Mouse (Mus musculus) midbrain, postnatal 0 days (tissue): ENCODE measurements at regions not wholly inside any gene's neighbourhood (a gene's known extent, or its start where the extent isn't known, plus 50 kb on each side); places are given as distances from the start of the nearest gene placed in this dataset.

Source experiments
- ATAC-seq: fragments of 200-750 bp; cut with Nextera tagmentation; 2 replicates; pipeline ENCODE4 v1.8.0; 2017; ENCODE audit warnings: moderate number of reproducible peaks, mild to moderate bottlenecking, moderate TSS enrichment, moderate library complexity; ENCODE audit not compliant: low FRiP score
- DNase-seq: peaks from one replicate; pipeline ENCODE4 v3.0.0-alpha.2; 2015; ENCODE audit warnings: low spot score
- H3K27ac ChIP-seq: fragments of 300-500 bp; sonication (generic); 2 replicates; pipeline ENCODE4 v1.5.1; 2014; ENCODE audit warnings: low read depth, mild to moderate bottlenecking, low read length, mixed read lengths
- H3K27me3 ChIP-seq: fragments of 300-500 bp; sonication (generic); 2 replicates; pipeline ENCODE4 v1.6.1; 2014; ENCODE audit warnings: low read length, control low read depth, mixed read lengths; ENCODE audit not compliant: insufficient read depth
- H3K36me3 ChIP-seq: fragments of 300-500 bp; sonication (generic); 2 replicates; pipeline ENCODE4 v1.6.1; 2014; ENCODE audit warnings: low read length, control low read depth, mixed read lengths; ENCODE audit not compliant: insufficient read depth
- H3K4me1 ChIP-seq: fragments of 300-500 bp; sonication (generic); 2 replicates; pipeline ENCODE4 v1.6.1; 2014; ENCODE audit warnings: mild to moderate bottlenecking, control low read depth, antibody characterized with exemption, low read length, mixed read lengths; ENCODE audit not compliant: insufficient read depth
- H3K4me2 ChIP-seq: fragments of 300-500 bp; sonication (generic); 2 replicates; pipeline ENCODE4 v1.6.1; 2014; ENCODE audit warnings: low read depth, mild to moderate bottlenecking, low read length, mixed read lengths; ENCODE audit not compliant: poor library complexity, severe bottlenecking
- H3K4me3 ChIP-seq: fragments of 300-500 bp; sonication (generic); 2 replicates; pipeline ENCODE4 v1.5.1; 2014; ENCODE audit warnings: low read depth, mild to moderate bottlenecking, low read length, moderate library complexity
- H3K9ac ChIP-seq: fragments of 300-500 bp; sonication (generic); replicated peaks from 2 replicates; pipeline ENCODE4 v1.6.1; 2014; ENCODE audit warnings: mild to moderate bottlenecking, low read length, moderate library complexity, mixed read lengths; ENCODE audit not compliant: poor library complexity, severe bottlenecking
- H3K9me3 ChIP-seq: fragments of 300-500 bp; sonication (generic); 2 replicates; pipeline ENCODE4 v1.6.1; 2016; ENCODE audit warnings: low read length, control low read depth
- CTCF ChIP-seq: IDR thresholded peaks from 2 replicates; pipeline ENCODE4 v1.5.1; 2016; ENCODE audit warnings: antibody characterized with exemption, mild to moderate bottlenecking
- WGBS: fragments of 180-500 bp; shearing (Covaris S2); extraction: QIAGEN DNeasy Blood & Tissue Kit; methylation state at CpG from one replicate; pipeline ENCODE4 v1.1.7; 2014; 5-methylcytosine and 5-hydroxymethylcytosine counted together

- ATAC-seq (no peak), DNase-seq (peak; percentile 73)
- H3K4me2 ChIP-seq = no peak overlapping the region
- no peaks in the 10 kb centered on the region for H3K4me1 ChIP-seq
- H3K9me3 ChIP-seq = no peaks in the 10 kb centered on the region
- H3K9ac ChIP-seq = no peak overlapping the region
- H3K27ac ChIP-seq = no peak overlapping the region
- no peaks in the 10 kb centered on the region for H3K36me3 ChIP-seq
- WGBS = 73% methylated on average over 9 of the region's 9 CpGs
- H3K27me3 ChIP-seq = no peaks in the 10 kb centered on the region
- H3K4me3 ChIP-seq = no peak overlapping the region
- TF ChIP-seq CTCF = peak; percentile 68
These were observed 159.6 kb downstream of the Adgrd1 start for GRCm38 (mm10) chr5:129256136-129256535.

GRCm38 (mm10) chr5:129257206-129257605 lies 160.7 kb downstream of the Adgrd1 start:
- no peak for TF ChIP-seq CTCF
- H3K36me3 ChIP-seq = no peaks in the 10 kb centered on the region
- no peaks in the 10 kb centered on the region for H3K27me3 ChIP-seq
- DNase-seq (no peak), ATAC-seq (no peak)
- H3K9me3 ChIP-seq = no peaks in the 10 kb centered on the region
- no peak overlapping the region for H3K4me2 ChIP-seq
- H3K4me3 ChIP-seq = no peak overlapping the region
- WGBS = 65% methylated on average over 5 of the region's 5 CpGs
- H3K4me1 ChIP-seq = no peaks in the 10 kb centered on the region
- no peak overlapping the region for H3K9ac ChIP-seq
- H3K27ac ChIP-seq = no peak overlapping the region

GRCm38 (mm10) chr5:129260689-129261088 lies 164.1 kb downstream of the Adgrd1 start:
- Histone ChIP-seq H3K4me2 (no peak overlapping the region), H3K4me1 (0 out of 2 replicates have a peak, but pooled peaks cover 6% of the 10 kb centered on the region), H3K36me3 (no peaks in the 10 kb centered on the region), H3K27ac (no peak overlapping the region), H3K9me3 (no peaks in the 10 kb centered on the region), H3K27me3 (no peaks in the 10 kb centered on the region), H3K4me3 (no peak overlapping the region), H3K9ac (no peak overlapping the region)
- no peak for DNase-seq
- no peak for ATAC-seq
- TF ChIP-seq CTCF = no peak
- 83% methylated on average over 9 of the region's 9 CpGs for WGBS

GRCm38 (mm10) chr5:129263118-129263517 lies 166.6 kb downstream of the Adgrd1 start:
- DNase-seq (no peak), ATAC-seq (no peak)
- no peak overlapping the region for H3K4me2 ChIP-seq
- no peak overlapping the region for H3K9ac ChIP-seq
- H3K9me3 ChIP-seq = no peaks in the 10 kb centered on the region
- H3K4me1 ChIP-seq = 0 out of 2 replicates have a peak, but pooled peaks cover 6% of the 10 kb centered on the region
- H3K36me3 ChIP-seq = no peaks in the 10 kb centered on the region
- 29% methylated on average over 9 of the region's 9 CpGs for WGBS
- no peaks in the 10 kb centered on the region for H3K27me3 ChIP-seq
- no peak overlapping the region for H3K27ac ChIP-seq
- no peak for TF ChIP-seq CTCF
- no peak overlapping the region for H3K4me3 ChIP-seq

- H3K36me3 ChIP-seq = no peaks in the 10 kb centered on the region
- H3K4me1 ChIP-seq = 0 out of 2 replicates have a peak, but pooled peaks cover 6% of the 10 kb centered on the region
- no peak for DNase-seq
- H3K4me3 ChIP-seq = no peak overlapping the region
- no peak overlapping the region for H3K4me2 ChIP-seq
- WGBS = 94% methylated on average over 15 of the region's 15 CpGs
- TF ChIP-seq CTCF = no peak
- no peaks in the 10 kb centered on the region for H3K27me3 ChIP-seq
- no peak overlapping the region for H3K27ac ChIP-seq
- H3K9ac ChIP-seq = no peak overlapping the region
- no peak for ATAC-seq
- no peaks in the 10 kb centered on the region for H3K9me3 ChIP-seq
These were observed 167.8 kb downstream of the Adgrd1 start for GRCm38 (mm10) chr5:129264363-129264762.

- Histone ChIP-seq H3K36me3 (no peaks in the 10 kb centered on the region), H3K9me3 (no peaks in the 10 kb centered on the region), H3K9ac (no peak overlapping the region), H3K27me3 (no peaks in the 10 kb centered on the region), H3K4me2 (no peak overlapping the region), H3K4me1 (peaks cover 8% of the 10 kb centered on the region), H3K27ac (no peak overlapping the region), H3K4me3 (no peak overlapping the region)
- ATAC-seq (no peak), DNase-seq (peak; percentile 22)
- WGBS = 56% methylated on average over 9 of the region's 9 CpGs
- no peak for TF ChIP-seq CTCF
These were observed 171.9 kb downstream of the Adgrd1 start for GRCm38 (mm10) chr5:129268456-129268855.
